Mouse (Mus musculus) erythroblast, embryonic 14.5 days (primary cell): Measurements from ENCODE around the gene Wdr45.

ENCODE experiments used
- GATA1 ChIP-seq: IDR thresholded peaks from 2 replicates; pipeline ENCODE4 v1.6.1; 2012; ENCODE audit warnings: low read length, inconsistent platforms, mixed read lengths
- TAL1 ChIP-seq: IDR thresholded peaks from 3 replicates; pipeline ENCODE4 v1.6.1; 2012; ENCODE audit warnings: low read length, inconsistent platforms, mixed read lengths

- TF ChIP-seq GATA1, result no peak
- TF ChIP-seq TAL1, result no peak
These were observed 19.5 kb downstream of the Wdr45 start for GRCm38 (mm10) chrX:7733571-7734156.
